Mouse (Mus musculus): ENCODE measurements at regions not wholly inside any gene's neighbourhood (a gene's known extent, or its start where the extent isn't known, plus 50 kb on each side); places are given as distances from the start of the nearest gene placed in this dataset.

DNA sequence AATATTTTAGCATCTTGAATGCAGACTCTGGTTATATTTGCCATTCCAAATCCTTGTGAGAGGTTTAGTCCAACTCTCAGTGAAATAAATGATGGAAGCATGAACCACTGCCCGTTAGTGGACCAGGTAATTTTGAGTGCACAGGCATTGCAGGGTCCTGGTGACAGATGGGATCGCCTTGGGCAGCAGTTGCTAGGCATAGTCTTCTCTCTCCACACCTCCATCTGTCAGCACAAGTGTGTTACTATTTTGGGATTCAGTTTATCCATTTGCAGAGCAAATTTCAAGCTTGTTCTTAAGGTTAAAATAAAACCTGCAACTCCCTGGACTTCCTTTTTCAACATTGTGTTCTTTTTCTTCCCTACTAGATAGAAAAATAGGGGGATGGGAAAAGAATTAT is 97.4 kb upstream of the Sphkap start:
- TF ChIP-seq CTCF (IDR thresholded peaks at IDR 0.05; ENCODE audit: low read depth) (no peak), EP300 (IDR thresholded peaks at IDR 0.05; ENCODE audit: low read depth) (no peak)

Data from heart, postnatal 0 days (tissue).